Mouse (Mus musculus) olfactory bulb, adult 2 months (tissue): ENCODE data around the gene Dtnb.

Experiments used
- CTCF ChIP-seq: fragments of 200-500 bp; IDR thresholded peaks from 2 replicates; pipeline ENCODE4 v1.5.1; 2012; ENCODE audit warnings: low read depth, mild to moderate bottlenecking, low read length, moderate library complexity; ENCODE audit not compliant: insufficient read depth
- POLR2A ChIP-seq: fragments of 200-500 bp; IDR thresholded peaks from 2 replicates; pipeline ENCODE4 v1.6.1; 2012; ENCODE audit warnings: mild to moderate bottlenecking, low read depth, low read length, moderate library complexity; ENCODE audit not compliant: insufficient read depth

DNA sequence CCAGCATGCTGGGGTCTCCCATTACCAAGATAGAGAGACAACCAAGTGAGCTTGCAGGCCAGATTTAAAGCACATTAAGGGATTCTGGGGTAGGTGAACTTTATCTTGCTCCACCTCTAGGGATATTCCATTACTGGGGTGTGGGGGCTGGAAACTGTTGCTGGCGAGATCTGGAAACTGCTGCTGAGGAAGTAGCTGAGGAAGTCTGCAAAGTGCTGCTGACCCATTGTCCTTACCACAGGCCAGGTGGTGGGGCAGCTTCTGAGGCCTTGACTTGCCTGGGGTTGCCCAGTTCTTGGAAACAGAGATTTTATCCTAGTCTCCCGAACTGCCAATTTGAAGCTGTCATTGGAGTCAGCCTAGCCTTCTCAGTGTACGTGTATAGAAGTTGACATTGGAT is 26.7 kb upstream of the Dtnb start:
- no peak for TF ChIP-seq CTCF
- TF ChIP-seq POLR2A, result no peak
